Mouse (Mus musculus) midbrain, embryonic 15.5 days (tissue): ENCODE measurements around the gene Zfp646. TPM values are rescaled to one million over a fixed set of nuclear protein-coding genes. Genes with fewer than 3 reads are reported as not detected.

Source experiments
- ATAC-seq: fragments of 200-750 bp; cut with Nextera tagmentation; replicated peaks from 2 replicates; pipeline ENCODE4 v1.8.0; 2017; ENCODE audit warnings: moderate TSS enrichment
- H3K27ac ChIP-seq: fragments of 300-500 bp; sonication (generic); 2 replicates; pipeline ENCODE4 v1.5.1; 2015; ENCODE audit warnings: mild to moderate bottlenecking, inconsistent platforms
- H3K27me3 ChIP-seq: fragments of 300-500 bp; sonication (generic); replicated peaks from 2 replicates; pipeline ENCODE4 v1.6.1; 2015; ENCODE audit warnings: inconsistent platforms
- H3K36me3 ChIP-seq: fragments of 300-500 bp; sonication (generic); replicated peaks from 2 replicates; pipeline ENCODE4 v1.6.1; 2015; ENCODE audit warnings: inconsistent platforms
- H3K4me1 ChIP-seq: fragments of 300-500 bp; sonication (generic); 2 replicates; pipeline ENCODE4 v1.6.1; 2015; ENCODE audit warnings: inconsistent platforms
- H3K4me2 ChIP-seq: fragments of 300-500 bp; sonication (generic); 2 replicates; pipeline ENCODE4 v1.6.1; 2015; ENCODE audit warnings: inconsistent platforms, mild to moderate bottlenecking, moderate library complexity
- H3K4me3 ChIP-seq: fragments of 300-500 bp; sonication (generic); 2 replicates; pipeline ENCODE4 v1.5.1; 2015; ENCODE audit warnings: mild to moderate bottlenecking, inconsistent platforms
- H3K9ac ChIP-seq: fragments of 300-500 bp; sonication (generic); 2 replicates; pipeline ENCODE4 v1.6.1; 2015; ENCODE audit warnings: mild to moderate bottlenecking, inconsistent platforms
- H3K9me3 ChIP-seq: fragments of 300-500 bp; sonication (generic); 2 replicates; pipeline ENCODE4 v1.6.1; 2016; ENCODE audit warnings: inconsistent platforms
- WGBS: fragments of 180-500 bp; shearing (Covaris S2); methylation state at CpG from one replicate; pipeline ENCODE4 v1.1.7; 2015; ENCODE audit warnings: mixed read lengths; 5-methylcytosine and 5-hydroxymethylcytosine counted together
- polyA plus RNA-seq: library from polyadenylated mRNA; unstranded; fragments of >200 nt; fragmentation: Nextera tagmentation; extraction: Ambion mirVana; gene quantifications from 2 replicates; pipeline ENCODE4 v1.2.1, GENCODE M21; 2015

Zfp646 gene
- polyA plus RNA-seq, 1 experiment from 2014 or later, result 10.6 TPM

DNA sequence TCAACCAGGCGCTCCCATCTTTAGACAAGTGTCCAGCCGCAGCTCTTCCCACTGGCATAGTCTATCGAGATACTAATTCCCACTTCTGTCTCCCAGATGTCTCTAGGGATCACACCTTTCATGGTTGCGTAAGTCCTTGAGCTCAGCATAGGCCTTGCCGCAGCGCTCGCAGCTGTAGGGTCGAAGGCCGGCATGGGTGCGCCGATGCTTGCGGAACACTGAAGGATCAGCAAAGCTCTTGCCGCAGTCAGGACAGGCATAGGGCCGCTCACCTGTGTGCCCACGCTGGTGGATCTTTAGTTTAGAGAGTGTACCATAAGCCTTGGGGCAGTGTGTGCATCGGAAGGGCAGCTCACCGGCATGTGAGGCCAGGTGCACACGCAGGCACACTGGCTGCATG lies 8.4 kb upstream of the Zfp646 start:
- Histone ChIP-seq H3K4me3 (no peak overlapping the region), H3K4me1 (peaks cover 20% of the 10 kb centered on the region; the same call in 1 of the 2 replicates), H3K36me3 (peaks cover 38% of the 10 kb centered on the region), H3K4me2 (no peak overlapping the region), H3K9me3 (no peaks in the 10 kb centered on the region), H3K9ac (no peak overlapping the region), H3K27me3 (no peaks in the 10 kb centered on the region), H3K27ac (no peak overlapping the region)
- ATAC-seq, result no peak
- 98% methylated on average over 18 of the region's 18 CpGs for whole genome bisulfite sequencing

DNA sequence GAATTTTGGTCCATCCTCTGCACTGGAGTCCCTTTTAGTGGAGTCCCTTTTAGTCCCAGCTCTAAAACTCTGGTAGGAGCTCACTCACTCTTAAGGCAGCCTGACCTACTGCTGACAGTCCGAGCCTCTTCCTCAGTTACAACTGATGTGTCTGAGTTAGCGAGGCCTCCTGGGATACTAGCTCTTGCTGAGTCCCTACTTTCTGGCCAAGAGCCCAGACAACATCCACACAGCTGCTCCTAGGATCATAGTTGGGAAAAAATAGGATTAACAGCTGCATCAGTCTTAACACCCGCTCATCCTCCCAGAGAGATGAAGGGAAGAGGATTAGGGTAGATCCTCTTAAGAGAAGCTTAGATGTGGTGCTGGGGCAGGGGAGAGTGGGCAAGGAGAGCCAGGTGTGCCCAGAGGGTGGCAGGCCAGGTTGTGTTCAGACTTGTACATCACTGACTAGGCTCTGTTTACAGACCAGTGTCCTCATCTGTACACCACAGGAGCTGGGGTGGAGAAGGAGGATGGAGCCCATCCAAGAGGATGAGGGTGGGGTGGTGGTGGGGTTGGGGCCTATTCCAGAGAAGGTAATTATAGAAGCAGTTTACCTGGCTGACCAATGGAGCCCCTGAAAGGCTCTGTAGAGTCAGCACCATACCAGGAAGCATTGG lies 6.7 kb upstream of the Zfp646 start:
- no peaks in the 10 kb centered on the region for H3K27me3 ChIP-seq
- no peak for ATAC-seq
- H3K4me3 ChIP-seq, result no peak overlapping the region
- no peak overlapping the region for H3K27ac ChIP-seq
- peaks cover 35% of the 10 kb centered on the region for H3K4me1 ChIP-seq
- peaks cover 38% of the 10 kb centered on the region for H3K36me3 ChIP-seq
- WGBS, result 50% methylated on average over 3 of the region's 3 CpGs
- H3K4me2 ChIP-seq, result no peak overlapping the region
- no peak overlapping the region for H3K9ac ChIP-seq
- H3K9me3 ChIP-seq, result no peaks in the 10 kb centered on the region

DNA sequence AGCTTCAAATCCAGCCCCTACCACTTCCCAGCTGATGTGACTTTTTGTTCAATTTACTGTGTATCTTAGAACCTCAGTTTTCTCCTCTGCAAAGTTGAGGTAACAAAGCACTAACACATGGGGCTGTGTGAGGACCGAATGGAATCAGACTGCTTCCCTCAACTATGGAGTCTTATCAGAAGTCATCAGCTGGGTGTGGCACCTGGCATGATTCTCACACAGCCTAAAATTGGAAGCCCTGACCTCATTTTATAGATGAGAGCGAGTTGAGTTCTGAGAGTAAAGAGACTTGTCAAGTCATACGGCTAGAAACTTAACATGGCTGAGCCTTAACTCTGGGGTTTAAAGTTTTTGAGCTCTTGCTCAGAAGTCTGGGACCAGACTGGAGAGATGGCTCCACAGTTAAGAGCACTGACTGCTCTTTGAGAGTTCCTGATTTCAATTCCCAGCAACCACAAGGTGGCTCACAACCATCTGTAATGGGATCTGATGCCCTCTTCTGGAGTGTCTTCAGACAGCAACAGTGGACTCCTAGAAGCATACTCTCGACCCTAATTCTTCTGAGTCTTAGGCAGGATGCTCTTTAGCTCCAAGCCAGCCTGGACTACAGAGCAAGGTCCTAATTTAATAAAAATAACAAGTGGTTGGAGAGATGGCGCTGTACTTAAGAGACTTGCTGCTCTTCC lies 5.7 kb upstream of the Zfp646 start:
- H3K9ac ChIP-seq, result no peak overlapping the region
- H3K27me3 ChIP-seq, result no peaks in the 10 kb centered on the region
- H3K4me3 ChIP-seq, result no peak overlapping the region
- ATAC-seq, result no peak
- H3K4me1 ChIP-seq, result peaks cover 39% of the 10 kb centered on the region
- H3K4me2 ChIP-seq, result no peak overlapping the region
- WGBS, result 87% methylated on average over 5 of the region's 5 CpGs
- H3K9me3 ChIP-seq, result no peaks in the 10 kb centered on the region
- H3K27ac ChIP-seq, result no peak overlapping the region
- peaks cover 31% of the 10 kb centered on the region for H3K36me3 ChIP-seq

DNA sequence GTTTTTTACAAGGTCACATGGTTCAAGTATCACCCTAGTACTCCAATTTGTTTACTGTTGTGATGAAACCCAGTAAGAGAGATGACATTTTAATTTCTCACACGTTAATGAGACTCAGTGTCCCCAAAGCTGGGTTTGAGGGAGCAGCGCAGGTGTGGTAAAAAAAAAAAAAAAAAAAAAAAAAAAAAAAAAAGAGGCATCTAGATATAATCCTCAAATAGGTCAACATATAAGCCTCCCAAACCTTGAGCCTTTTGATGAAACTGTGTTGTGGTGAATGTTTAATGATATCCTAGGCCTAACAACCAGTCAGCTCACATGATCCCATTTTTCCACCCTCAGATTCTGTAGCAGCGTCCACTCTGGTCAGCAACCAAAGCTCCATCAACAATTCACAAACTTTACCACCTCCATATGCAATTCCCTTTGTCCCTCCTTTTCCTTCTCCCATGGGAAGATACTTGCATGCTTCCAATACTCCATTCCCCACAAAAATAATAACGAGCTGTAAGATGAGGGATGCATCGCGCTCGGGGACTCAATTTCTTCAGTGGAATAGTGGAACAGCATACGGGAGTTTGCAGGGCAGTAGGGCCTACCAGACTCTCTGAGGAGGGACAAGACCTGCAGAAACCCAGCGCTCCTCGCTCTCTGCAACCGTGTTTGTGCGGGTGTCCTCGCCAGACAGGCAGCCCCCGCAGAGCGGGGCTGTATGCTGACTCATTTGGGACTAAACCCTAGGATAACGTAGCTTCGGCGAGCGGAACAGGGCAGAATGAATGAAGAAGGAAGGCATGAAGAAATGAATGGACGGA lies 1.0 kb upstream of the Zfp646 start:
- peaks cover 19% of the 10 kb centered on the region for H3K36me3 ChIP-seq
- peak overlapping the region; percentile 99 for H3K27ac ChIP-seq
- peak overlapping the region; percentile 81 for H3K4me3 ChIP-seq
- peak overlapping the region; percentile 84 for H3K9ac ChIP-seq
- no peaks in the 10 kb centered on the region for H3K9me3 ChIP-seq
- H3K27me3 ChIP-seq, result no peaks in the 10 kb centered on the region
- peak overlapping the region; percentile 83 for H3K4me2 ChIP-seq
- H3K4me1 ChIP-seq, result peaks cover 39% of the 10 kb centered on the region
- peak; percentile 49; the same call in 1 of the 2 replicates for ATAC-seq
- WGBS, result 3% methylated on average over 20 of the region's 20 CpGs

DNA sequence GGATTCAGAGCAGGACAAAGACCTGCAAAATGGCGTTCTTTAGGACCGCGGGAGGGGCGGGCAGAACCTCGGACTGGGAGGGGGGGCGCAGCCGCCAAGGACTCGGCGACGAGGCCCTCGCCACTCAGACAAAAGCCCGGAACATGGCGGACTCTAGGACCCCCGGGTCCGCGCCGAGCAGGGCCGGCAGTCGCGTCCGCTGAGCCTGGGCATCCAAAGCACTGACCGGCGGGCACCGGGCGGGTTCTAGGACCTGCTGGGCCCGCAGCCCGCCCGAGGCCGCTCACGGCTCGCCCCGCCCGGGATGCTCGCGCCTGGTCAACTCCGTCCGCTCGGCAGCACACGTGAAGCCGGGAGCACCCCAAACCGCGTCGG lies 407 bp upstream of the Zfp646 start:
- Histone ChIP-seq H3K4me1 (peaks cover 39% of the 10 kb centered on the region), H3K36me3 (peaks cover 19% of the 10 kb centered on the region), H3K27me3 (no peaks in the 10 kb centered on the region), H3K9ac (peak overlapping the region; percentile 84), H3K4me3 (peak overlapping the region; percentile 81), H3K9me3 (no peaks in the 10 kb centered on the region), H3K27ac (peak overlapping the region; percentile 99), H3K4me2 (peak overlapping the region; percentile 83)
- peak; percentile 96 for ATAC-seq
- 0% methylated on average over 42 of the region's 43 CpGs for WGBS

DNA sequence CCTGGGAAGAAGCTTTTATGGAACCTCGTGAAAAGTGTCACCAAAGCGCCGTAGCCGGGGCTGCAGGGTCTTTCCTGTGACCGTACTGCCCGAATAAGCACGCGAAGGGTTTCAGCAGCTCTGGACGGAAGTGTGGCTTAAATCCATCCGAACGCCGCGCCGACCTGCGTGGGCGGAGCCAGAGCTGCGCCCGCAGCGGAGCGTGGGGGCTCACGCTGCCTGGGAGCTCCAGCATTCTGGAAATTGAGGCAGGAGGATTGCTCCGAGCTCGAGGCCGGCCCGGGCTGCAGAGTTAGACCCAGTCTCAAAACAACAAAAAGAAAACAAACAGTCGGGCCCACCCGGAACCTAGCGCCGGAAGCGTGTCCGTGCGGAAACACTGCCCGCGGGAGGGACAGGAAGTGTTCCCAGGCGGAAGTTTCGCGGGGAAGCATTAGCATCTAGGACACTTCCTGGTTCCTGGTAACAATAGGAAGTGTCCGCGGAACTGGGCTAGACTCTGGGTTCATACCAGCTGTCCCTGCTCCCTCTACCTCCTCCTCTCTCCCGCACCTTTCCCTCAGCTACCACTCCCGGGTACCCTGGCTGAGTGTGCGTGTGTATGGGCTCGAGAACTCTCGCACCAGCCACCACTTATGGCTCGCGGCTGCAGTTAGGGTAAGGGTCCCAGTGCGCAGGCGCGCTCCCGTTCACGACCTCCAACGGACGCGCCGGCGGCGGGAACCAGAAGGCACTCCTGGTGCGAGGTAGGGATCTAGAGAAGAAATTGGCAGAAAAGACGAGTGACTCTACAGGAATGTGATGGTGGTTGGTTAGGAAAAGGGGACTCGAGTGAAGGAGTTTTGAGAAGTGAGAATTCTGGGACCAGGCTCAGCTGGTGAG lies 687 bp downstream of the Zfp646 start, which contains the start of gene Zfp668:
TSS of gene Zfp668 (minus strand) at position 362 of the 882 bp plus-strand sequence.
- Histone ChIP-seq H3K9me3 (no peaks in the 10 kb centered on the region), H3K27ac (peak within 1 kb of the TSS; percentile 99), H3K4me2 (peak within 1 kb of the TSS; percentile 83), H3K9ac (peak within 1 kb of the TSS; percentile 84), H3K36me3 (peaks cover 27% of the 10 kb centered on the region), H3K27me3 (no peaks in the 10 kb centered on the region), H3K4me3 (peak within 1 kb of the TSS; percentile 81), H3K4me1 (peaks cover 39% of the 10 kb centered on the region)
- ATAC-seq, result peak; percentile 69
- WGBS, result under 1% methylated on average over 60 of the region's 60 CpGs

DNA sequence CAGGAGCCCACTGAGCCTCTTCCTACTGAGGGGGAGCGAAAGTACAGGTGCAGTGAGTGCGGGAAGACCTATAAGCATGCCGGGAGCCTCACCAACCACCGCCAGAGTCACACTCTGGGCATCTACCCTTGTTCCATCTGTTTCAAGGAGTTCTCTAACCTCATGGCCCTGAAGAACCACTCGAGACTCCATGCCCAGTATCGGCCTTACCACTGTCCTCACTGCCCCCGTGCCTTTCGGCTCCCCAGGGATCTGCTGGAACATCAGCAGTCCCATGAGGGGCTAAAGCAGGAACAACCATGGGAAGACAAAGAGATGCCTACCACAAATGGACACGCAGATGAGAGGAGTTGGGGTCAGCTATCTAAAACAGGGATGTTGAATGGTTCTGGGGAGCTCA lies 3.3 kb downstream of the Zfp646 start:
- Histone ChIP-seq H3K4me2 (no peak overlapping the region), H3K27ac (no peak overlapping the region), H3K4me3 (no peak overlapping the region), H3K4me1 (peaks cover 32% of the 10 kb centered on the region), H3K36me3 (peaks cover 44% of the 10 kb centered on the region), H3K9me3 (no peaks in the 10 kb centered on the region), H3K9ac (no peak overlapping the region), H3K27me3 (no peaks in the 10 kb centered on the region)
- WGBS, result 95% methylated on average over 9 of the region's 9 CpGs
- ATAC-seq, result no peak

DNA sequence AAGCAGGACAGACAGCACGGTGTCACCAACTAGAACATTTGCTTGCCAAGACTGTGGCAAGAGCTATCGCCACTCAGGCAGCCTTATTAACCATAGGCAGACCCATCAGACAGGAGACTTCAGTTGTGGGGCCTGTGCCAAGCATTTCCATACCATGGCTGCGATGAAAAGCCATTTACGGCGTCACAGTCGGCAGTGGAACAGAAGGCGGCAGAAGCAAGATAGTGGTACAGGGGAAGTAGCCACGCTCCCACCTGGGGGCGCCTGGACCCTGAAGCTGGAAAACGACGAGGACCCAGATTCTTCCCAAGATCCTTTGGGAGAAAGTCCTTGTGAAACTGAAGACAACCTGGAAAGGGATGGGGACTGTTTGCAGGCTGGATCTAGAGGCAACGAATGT lies 4.4 kb downstream of the Zfp646 start:
- Histone ChIP-seq H3K9ac (no peak overlapping the region), H3K4me3 (no peak overlapping the region), H3K9me3 (no peaks in the 10 kb centered on the region), H3K4me1 (peaks cover 37% of the 10 kb centered on the region), H3K4me2 (no peak overlapping the region), H3K27me3 (no peaks in the 10 kb centered on the region), H3K27ac (no peak overlapping the region), H3K36me3 (peaks cover 53% of the 10 kb centered on the region)
- 88% methylated on average over 12 of the region's 12 CpGs for WGBS
- ATAC-seq, result no peak

DNA sequence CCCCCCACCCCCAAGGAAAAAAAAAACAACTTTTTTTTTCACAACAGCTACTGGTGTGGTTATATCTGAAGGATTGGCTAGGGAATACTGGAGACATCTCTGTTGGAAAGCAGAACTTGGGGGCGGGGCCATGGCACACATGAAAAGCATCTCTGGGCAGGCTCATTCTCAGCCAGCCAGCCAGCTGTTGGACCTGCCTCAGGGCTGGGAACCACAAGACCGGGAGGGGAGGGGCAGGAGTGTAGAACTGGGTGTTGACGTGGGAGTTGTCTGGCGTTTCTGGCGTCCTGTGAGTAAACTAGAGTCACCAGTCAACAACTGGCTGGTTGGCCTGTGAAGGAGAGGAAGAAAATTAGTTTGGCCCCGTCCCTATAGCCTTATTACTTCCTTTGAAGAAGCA lies 9.9 kb downstream of the Zfp646 start:
- 74% methylated on average over 6 of the region's 6 CpGs for WGBS
- peaks cover 66% of the 10 kb centered on the region for H3K36me3 ChIP-seq
- no peaks in the 10 kb centered on the region for H3K27me3 ChIP-seq
- no peak overlapping the region for H3K9ac ChIP-seq
- H3K4me2 ChIP-seq, result no peak overlapping the region
- H3K9me3 ChIP-seq, result no peaks in the 10 kb centered on the region
- peaks cover 25% of the 10 kb centered on the region for H3K4me1 ChIP-seq
- H3K27ac ChIP-seq, result no peak overlapping the region
- no peak overlapping the region for H3K4me3 ChIP-seq
- no peak for ATAC-seq

DNA sequence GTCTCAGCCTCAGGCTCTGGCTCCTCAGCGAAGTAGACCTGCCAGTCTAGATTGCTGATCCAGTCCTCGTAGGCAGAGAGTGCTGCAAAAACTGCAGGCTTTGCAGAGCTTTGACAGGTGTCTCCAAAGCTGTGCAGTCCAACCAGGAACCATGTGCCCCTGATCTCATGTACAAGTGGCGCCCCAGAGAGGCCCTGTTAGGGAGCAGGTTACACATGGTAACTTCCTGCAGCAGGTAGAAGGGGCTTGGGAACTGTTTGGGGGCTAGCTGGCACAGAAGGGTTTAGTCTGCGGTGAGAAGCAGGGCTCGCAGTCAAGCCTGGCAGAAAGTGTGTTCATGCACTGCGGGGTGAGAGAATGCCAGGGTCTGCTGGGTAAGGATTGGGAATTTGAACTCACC lies 10.5 kb downstream of the Zfp646 start:
- peaks cover 60% of the 10 kb centered on the region for H3K36me3 ChIP-seq
- H3K27me3 ChIP-seq, result no peaks in the 10 kb centered on the region
- 93% methylated on average over 6 of the region's 6 CpGs for WGBS
- no peak for ATAC-seq
- H3K9me3 ChIP-seq, result no peaks in the 10 kb centered on the region
- H3K4me1 ChIP-seq, result peaks cover 25% of the 10 kb centered on the region
- no peak overlapping the region for H3K4me3 ChIP-seq
- no peak overlapping the region for H3K27ac ChIP-seq
- no peak overlapping the region for H3K4me2 ChIP-seq
- H3K9ac ChIP-seq, result no peak overlapping the region; the same call in 1 of the 2 replicates

DNA sequence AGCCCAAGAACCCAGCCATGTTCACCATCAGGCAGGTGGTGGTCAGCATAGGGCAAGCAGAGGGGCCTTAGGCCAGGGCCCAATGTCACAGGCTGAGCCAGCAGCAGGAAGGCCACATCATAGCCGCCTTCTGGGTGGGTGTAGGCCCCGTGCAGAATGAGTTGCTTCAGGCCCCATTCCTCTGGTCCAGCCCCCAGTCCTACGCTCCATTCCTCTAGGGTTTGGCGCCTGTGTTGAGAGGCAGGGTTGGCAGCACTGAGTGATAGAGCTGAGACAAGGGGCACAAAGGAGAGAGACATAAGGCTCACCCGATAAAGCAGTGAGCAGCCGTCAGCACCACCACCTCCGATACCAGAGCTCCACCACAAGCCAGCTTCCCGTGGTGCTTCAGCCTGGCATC lies 11.2 kb downstream of the Zfp646 start:
- Histone ChIP-seq H3K27me3 (no peaks in the 10 kb centered on the region), H3K4me2 (no peak overlapping the region), H3K9me3 (no peaks in the 10 kb centered on the region), H3K4me3 (no peak overlapping the region), H3K27ac (no peak overlapping the region), H3K9ac (no peak overlapping the region), H3K4me1 (peaks cover 25% of the 10 kb centered on the region), H3K36me3 (peaks cover 59% of the 10 kb centered on the region)
- 90% methylated on average over 8 of the region's 8 CpGs for WGBS
- ATAC-seq, result no peak
